Mouse (Mus musculus) liver, adult (tissue): ENCODE measurements at regions not wholly inside any gene's neighbourhood (a gene's known extent, or its start where the extent isn't known, plus 50 kb on each side); places are given as distances from the start of the nearest gene placed in this dataset.

ENCODE experiments used
- GATA4 ChIP-seq: IDR thresholded peaks from 2 replicates; pipeline ENCODE4 v1.6.1; 2014; ENCODE audit warnings: mild to moderate bottlenecking, low read length; ENCODE audit not compliant: insufficient replicate concordance

DNA sequence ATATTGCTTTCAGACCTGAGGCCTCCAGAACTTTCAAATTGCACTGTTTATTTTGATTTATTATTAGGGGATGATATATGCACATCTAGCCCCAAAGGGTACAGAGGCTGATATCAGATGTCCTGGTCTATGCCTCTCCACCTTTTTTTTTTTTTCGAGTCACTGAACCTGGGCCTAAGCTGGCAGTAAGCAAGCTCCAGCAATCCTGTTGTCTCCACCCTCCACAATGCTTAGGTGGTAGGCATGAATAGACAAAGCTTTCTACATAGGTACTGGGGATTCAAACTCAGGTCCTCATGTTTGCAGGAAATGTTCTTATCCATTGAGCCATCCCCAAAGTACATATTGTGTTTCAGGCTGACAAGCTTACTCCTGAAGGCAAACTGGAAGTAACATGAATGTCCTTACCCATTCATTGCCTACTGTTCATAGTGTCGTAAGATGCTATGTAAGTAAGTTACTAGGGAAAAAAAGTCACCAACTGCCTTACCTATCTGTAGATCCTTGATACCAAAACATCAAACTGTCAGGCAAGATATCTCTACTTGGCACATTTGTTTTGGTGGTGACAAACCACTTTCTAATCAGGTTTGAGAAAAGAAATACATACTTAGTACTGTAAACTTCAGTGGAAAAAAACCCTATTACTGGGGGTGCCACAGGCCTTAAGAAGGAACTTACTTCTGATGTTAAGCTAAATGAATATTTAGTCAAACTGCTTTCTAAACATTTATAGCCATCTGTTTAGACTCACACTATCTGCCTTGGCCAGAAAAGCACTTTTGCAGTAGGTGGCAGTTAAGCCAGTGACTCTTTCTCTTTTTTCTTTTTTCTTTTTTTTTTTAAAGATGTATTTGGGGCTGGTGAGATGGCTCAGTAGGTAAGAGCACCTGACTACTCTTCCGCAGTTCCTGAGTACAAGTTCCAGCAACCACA lies 85.8 kb upstream of the Tbl1x start:
- TF ChIP-seq GATA4: no peak

DNA sequence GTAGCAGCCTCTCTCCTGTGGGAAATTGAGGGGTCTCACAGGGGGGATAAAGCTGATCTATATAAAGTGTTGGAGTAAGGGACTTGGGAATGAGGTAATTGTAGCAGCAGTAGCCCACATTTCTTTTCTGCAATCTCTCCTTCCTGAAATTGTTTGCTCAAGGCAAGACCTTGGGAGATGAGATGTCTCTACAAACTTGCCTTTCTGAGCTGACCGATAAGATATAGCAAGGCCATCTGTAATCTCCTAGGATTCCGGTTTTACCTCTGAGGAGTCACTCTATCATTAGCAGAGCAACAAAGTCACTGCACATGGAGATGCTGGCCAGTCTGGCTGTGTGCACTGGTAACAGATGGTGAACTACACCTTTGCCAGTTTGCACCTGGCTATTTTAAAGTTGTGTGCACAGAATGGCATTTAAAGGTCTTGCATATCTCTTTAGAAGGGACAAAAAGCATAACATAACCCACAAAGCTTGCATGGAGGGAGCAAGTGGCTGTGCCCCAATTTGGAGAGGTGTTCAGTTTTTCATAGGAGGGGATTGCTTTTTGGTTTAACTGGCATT lies 78.7 kb upstream of the Tbl1x start:
- no peak for TF ChIP-seq GATA4

DNA sequence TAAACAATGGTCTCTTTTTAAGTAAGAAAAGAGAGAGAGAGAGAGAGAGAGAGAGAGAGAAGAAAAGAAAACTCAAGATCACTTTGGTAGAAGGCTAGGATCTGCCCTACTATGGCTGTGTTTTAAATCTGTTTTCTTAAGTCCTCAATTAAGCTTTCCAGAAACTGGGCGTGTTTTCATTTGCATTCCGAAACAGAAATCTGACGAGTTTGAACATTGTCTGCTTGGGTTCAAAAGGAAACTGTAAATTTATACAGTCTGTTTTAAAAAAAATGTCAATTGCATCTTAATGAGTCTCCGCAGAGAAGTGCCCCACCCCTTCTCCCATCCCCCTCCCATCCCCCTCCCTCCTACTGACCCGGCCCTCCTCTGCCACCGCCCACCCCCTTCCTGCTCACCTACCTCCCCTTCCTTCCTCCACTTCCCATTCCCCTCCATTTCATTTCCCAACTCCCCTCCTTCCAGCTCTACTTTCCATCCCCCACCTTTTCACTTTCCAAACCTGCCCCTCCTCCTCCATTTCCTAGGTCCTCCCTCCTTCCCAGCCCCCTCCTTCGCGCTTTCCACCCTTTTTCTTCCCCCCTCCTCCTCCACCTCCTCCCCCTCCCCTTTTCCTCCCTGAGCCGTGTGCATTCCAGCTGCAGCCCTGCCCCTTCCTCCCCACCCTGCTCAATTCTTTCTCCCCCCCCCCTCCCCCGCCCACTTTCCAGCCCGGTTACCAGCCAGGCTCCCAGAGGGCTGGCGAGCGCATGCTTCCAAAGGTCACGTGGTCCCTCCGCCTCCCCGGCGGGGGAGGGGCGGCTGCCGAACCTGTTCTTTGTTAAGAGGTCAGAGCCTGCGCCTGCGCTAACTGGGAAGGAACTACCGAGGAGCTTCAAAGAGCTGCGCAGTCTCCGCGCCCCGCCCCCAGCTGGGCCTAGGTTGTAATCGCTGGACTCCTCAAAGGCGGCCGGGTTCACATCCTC lies 77.7 kb upstream of the Tbl1x start:
- TF ChIP-seq GATA4: peak; percentile 17; the same call in 1 of the 2 replicates

DNA sequence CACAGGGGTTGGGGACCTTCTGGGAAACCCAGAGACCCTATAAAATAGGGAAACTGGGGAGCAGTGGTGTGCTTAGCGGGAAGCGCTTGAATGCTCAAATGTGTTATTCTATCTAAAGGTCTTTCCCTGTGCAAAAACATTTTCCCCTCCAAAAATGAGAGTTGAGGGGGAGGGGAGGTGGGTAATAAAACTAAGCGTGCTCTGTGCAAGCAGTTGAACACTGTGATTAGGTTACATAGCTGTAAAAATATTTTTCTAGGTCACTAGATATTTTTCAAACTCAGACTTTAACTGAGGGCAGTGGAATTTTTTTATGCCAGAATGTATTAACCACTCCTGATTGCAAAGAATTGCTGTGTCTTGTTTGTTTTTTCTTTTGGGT lies 77.0 kb upstream of the Tbl1x start:
- no peak for TF ChIP-seq GATA4

DNA sequence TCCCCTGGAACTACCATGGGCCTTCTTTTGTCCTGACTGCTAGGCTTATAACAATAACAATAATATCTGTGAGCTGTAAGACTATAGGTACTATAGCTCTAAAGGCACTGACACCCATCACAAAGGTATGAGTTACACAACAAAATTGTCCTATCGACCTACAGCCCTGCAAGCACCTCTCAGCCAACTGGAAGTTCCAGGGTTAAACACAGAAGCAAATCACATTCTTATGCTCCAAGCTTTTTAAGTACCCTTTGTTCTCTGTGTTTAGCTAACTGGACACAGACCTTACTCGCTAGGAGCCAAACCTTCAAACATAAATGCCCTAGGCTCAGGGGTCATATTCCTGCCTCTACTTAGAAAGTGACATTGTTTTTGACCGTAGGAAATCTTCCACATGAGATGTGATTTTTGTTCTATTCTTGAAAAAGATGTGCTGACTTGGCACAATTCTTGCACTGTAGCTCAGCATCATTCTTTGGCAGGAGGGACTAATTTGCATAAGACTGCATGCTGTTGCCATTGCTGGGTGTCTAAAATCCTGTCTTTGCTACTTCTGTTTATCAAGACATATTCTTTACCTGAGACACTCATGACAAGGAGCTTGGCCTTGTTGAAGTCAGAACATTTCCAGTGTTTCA lies 66.8 kb upstream of the Tbl1x start:
- TF ChIP-seq GATA4: no peak

DNA sequence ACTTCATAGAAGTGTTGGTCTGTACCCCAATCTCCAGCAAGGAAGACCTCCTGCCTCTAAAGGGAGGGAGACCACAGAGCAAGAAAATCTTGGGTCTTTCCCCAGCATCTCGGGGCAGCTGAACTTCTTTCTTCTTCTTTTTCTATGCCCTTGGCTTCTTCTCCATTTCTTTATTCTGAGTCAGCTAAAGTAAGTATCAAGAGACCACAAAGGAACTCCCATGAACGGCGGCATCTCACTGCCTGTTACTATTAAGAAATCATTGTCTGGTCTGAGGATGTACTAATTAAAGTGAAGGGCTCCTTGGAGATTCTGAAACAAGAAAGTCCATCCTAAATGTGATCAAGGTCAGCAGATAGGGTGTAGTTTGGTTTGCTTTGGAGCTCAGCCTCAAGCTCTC lies 64.1 kb upstream of the Tbl1x start:
- TF ChIP-seq GATA4: no peak

DNA sequence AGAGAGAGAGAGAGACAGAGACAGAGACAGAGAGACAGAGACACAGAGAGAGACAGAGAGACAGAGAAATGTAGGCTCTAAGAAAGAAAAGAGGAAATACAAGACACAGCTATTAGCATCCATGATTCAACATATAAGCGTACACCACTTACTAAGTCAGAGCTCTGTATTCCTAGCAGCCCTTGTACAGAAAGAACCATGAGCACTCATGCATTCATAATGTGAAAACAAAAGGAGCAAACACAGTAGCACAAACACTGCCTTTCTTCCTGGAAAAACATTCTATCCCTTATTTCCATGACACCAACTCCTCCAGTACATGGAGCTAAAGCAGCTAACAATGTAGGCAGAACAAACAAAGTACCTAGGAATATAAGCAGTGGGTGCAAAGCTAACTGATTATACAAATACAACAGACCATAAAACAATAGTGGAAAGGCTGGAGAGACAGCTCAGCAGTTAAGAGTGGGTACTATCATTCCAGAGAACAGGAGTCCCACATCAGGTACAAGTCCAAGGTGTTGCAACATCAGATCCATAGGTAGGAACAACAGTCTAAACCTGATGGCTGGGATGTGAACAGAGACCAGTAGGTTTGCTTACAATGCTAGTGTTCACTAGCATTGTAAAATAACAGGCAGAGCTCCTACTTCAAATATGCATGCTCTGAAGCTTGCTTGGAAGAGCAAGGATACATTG lies 58.7 kb upstream of the Tbl1x start:
- TF ChIP-seq GATA4: no peak
